Mouse (Mus musculus): ENCODE measurements around the gene Ntrk2. TPM values are rescaled to one million over a fixed set of nuclear protein-coding genes. Genes with fewer than 3 reads are reported as not detected.

Gene Ntrk2
- total and polyA plus RNA-seq, 2 experiments = 0.55 to 1.5 TPM

DNA sequence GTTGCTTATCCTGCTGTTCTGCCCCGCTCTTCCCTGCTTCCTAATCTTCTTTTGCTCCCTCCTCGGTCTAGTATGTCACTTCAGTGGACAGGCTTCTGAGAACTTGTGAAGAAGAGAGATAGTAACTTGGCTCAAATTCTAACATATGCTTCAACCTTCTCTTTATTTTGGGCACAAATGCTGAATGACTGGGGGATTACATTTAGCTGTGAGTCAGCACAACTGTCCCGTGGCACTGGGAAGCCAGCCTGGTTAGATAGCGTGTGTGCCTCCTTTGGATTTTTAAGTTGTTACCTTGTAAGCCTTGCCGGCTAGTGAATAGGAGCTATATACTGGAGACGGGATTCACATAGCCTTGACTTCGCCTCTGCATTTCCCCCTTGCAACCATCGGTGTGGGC, 79.7 kb downstream of the Ntrk2 start:
- 83% methylated on average over 8 of the region's 8 CpGs for WGBS
- H3K9ac ChIP-seq (ENCODE audit: low read depth, low read length) = no peak overlapping the region
- H3K4me3 ChIP-seq (ENCODE audit: insufficient read depth, low read depth, low read length) = no peak overlapping the region
- DNase-seq (ENCODE audit: extremely low read depth, low read depth, low spot score) = no peak
- no peaks in the 10 kb centered on the region for H3K27me3 ChIP-seq (ENCODE audit: control insufficient read depth, insufficient read depth, low read length)
- no peak for TF ChIP-seq POLR2A (IDR thresholded peaks at IDR 0.05; ENCODE audit: extremely low read depth, insufficient read depth, low read length)
- TF ChIP-seq CTCF (IDR thresholded peaks at IDR 0.05; ENCODE audit: low read depth, low read length) = no peak
- H3K36me3 ChIP-seq (ENCODE audit: control insufficient read depth, insufficient read depth, low read length) = no peaks in the 10 kb centered on the region
- H3K4me1 ChIP-seq (ENCODE audit: control insufficient read depth, insufficient read depth, low read length) = no peaks in the 10 kb centered on the region
- H3K27ac ChIP-seq (replicated peaks; ENCODE audit: insufficient read depth, low read depth, low read length) = no peak overlapping the region
- H3K79me2 ChIP-seq (ENCODE audit: control insufficient read depth, insufficient read depth, low read length) = no peaks in the 10 kb centered on the region

DNA sequence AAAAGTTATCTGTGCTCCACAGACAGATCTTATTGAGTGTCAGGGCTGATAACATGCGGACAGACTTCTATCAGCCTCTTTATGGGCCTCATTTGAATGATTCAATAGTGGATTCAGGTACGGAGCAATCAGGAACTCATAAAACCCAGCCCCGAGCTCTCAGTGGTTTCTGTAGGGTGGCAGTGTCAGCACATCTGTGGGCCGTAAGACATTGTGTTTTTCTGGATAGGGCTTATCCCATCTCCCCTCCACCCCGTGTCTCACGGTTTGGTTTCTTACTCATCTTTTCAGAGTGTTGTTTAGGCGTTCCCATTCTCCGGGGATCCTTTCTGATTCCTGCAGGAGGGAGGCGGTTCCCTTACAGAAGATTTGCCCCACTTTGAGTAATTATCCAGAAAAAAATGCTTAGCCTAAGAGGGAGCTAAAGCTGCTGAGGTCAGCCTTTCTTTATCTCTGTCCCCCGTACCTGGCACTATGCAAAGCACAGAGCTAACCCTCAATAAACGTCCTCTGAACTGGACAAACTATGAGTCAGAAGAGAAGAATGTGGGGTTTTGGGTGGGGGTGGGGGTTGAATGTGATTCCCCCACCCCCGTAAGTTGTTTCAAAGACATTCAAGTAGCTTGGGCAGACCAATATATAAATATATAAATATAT, 90.0 kb downstream of the Ntrk2 start:
- Histone ChIP-seq H3K27me3 (ENCODE audit: control insufficient read depth, insufficient read depth, low read length) (no peaks in the 10 kb centered on the region), H3K4me1 (ENCODE audit: control insufficient read depth, insufficient read depth, low read length) (no peaks in the 10 kb centered on the region), H3K27ac (replicated peaks; ENCODE audit: insufficient read depth, low read depth, low read length) (no peak overlapping the region), H3K79me2 (ENCODE audit: control insufficient read depth, insufficient read depth, low read length) (no peaks in the 10 kb centered on the region), H3K9ac (ENCODE audit: low read depth, low read length) (no peak overlapping the region), H3K36me3 (ENCODE audit: control insufficient read depth, insufficient read depth, low read length) (no peaks in the 10 kb centered on the region), H3K4me3 (ENCODE audit: insufficient read depth, low read depth, low read length) (no peak overlapping the region)
- 81% methylated on average over 12 of the region's 12 CpGs for WGBS
- no peak for TF ChIP-seq CTCF (IDR thresholded peaks at IDR 0.05; ENCODE audit: low read depth, low read length)
- TF ChIP-seq POLR2A (IDR thresholded peaks at IDR 0.05; ENCODE audit: extremely low read depth, insufficient read depth, low read length) = no peak
- DNase-seq (ENCODE audit: extremely low read depth, low read depth, low spot score) = no peak

DNA sequence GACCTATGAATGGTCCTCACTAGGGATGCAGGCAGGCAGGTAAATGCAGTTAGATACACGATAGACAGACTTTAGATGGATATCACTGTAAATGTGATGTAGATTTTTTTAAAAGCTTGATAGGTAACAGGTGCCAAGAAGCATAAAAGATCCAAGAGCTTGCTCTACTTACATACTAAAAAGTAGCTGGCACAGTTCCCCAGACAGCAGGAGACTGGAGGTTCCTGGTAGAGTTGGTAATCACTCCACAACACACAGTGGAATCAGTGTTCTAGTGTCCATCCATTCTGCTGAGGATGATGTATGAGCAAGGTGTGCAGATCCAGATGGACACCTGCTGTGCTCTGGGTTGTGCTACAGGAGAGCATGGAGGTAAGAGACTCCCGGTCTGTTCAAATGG, 93.0 kb downstream of the Ntrk2 start:
- WGBS = 87% methylated on average over 2 of the region's 2 CpGs
- H3K4me1 ChIP-seq (ENCODE audit: control insufficient read depth, insufficient read depth, low read length) = no peaks in the 10 kb centered on the region
- TF ChIP-seq CTCF (IDR thresholded peaks at IDR 0.05; ENCODE audit: low read depth, low read length) (no peak), POLR2A (IDR thresholded peaks at IDR 0.05; ENCODE audit: extremely low read depth, insufficient read depth, low read length) (no peak)
- no peak overlapping the region for H3K27ac ChIP-seq (replicated peaks; ENCODE audit: insufficient read depth, low read depth, low read length)
- no peak overlapping the region for H3K4me3 ChIP-seq (ENCODE audit: insufficient read depth, low read depth, low read length)
- no peak for DNase-seq (ENCODE audit: extremely low read depth, low read depth, low spot score)
- H3K27me3 ChIP-seq (ENCODE audit: control insufficient read depth, insufficient read depth, low read length) = no peaks in the 10 kb centered on the region
- no peaks in the 10 kb centered on the region for H3K79me2 ChIP-seq (ENCODE audit: control insufficient read depth, insufficient read depth, low read length)
- H3K36me3 ChIP-seq (ENCODE audit: control insufficient read depth, insufficient read depth, low read length) = no peaks in the 10 kb centered on the region
- no peak overlapping the region for H3K9ac ChIP-seq (ENCODE audit: low read depth, low read length)

DNA sequence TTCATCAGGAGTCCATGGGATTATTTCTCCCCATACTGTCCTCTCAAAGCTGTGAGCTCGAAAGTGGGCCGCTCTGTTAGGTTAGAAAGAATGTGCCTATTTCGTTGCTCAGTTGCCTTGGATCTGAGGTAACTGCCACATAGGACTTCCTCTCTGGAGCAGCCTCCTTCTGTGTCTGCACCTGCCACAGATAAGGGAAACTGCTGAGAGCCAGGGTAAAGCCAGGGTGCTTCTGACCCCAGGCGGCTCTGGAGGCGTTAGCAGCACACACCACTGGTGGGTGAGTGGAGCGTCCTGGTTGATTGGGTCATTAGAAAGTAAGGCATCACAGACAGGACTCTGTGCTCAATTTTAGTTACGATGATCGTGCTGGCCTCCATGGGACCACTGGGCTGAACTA, 95.9 kb downstream of the Ntrk2 start:
- no peak overlapping the region for H3K27ac ChIP-seq (replicated peaks; ENCODE audit: insufficient read depth, low read depth, low read length)
- no peak for DNase-seq (ENCODE audit: extremely low read depth, low read depth, low spot score)
- TF ChIP-seq CTCF (IDR thresholded peaks at IDR 0.05; ENCODE audit: low read depth, low read length) = no peak
- TF ChIP-seq POLR2A (IDR thresholded peaks at IDR 0.05; ENCODE audit: extremely low read depth, insufficient read depth, low read length) = no peak
- H3K9ac ChIP-seq (ENCODE audit: low read depth, low read length) = no peak overlapping the region
- no peaks in the 10 kb centered on the region for H3K4me1 ChIP-seq (ENCODE audit: control insufficient read depth, insufficient read depth, low read length)
- no peak overlapping the region for H3K4me3 ChIP-seq (ENCODE audit: insufficient read depth, low read depth, low read length)
- no peaks in the 10 kb centered on the region for H3K36me3 ChIP-seq (ENCODE audit: control insufficient read depth, insufficient read depth, low read length)
- no peaks in the 10 kb centered on the region for H3K27me3 ChIP-seq (ENCODE audit: control insufficient read depth, insufficient read depth, low read length)
- WGBS = 84% methylated on average over 8 of the region's 8 CpGs
- H3K79me2 ChIP-seq (ENCODE audit: control insufficient read depth, insufficient read depth, low read length) = no peaks in the 10 kb centered on the region

DNA sequence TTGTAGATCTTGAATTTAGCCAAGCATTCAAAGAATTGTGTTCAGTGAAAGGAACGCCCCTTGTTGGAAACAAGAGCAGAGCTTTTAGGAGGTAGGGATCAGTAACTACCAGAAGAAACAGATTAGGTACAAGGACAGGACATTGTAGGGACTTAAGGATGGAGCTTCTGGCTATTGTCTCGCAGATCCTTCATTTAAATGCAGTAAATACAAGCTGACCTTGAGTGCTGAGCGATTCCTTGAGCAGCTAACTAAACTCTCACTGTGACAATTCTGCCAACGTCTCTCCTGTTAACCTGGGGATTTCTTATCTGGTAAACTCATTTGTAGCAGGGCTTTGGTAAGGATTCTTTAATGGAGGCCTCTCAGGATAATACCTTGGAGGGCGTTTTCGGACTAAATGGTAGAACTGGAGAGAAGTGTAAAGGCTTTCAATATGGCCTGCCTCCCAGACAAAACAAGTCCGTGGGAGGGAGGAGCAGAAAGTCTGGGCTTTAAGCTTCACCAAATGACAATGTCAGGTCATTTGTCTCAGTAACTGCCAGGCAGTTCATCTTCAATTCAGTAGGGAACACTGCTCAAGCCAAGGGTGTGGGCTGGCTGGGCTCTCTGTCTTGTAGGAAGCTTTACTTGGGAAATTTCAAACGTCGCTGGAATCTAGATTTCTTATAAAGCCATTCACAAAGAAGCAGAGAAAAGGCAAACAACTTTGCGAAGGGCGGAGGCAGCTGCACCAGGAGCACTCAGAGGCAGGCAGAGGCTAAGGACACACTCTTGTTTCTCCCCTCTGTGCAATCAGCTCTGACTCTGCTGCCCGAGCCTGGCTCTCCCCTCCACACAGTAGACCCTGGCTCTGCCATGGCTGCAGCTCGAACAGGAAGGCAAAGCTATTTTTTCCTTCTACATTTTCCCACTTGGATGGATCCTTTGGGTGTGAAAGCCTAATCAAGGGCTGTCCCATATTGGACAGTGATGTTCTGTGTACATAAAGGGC, 98.7 kb downstream of the Ntrk2 start:
- no peaks in the 10 kb centered on the region for H3K4me1 ChIP-seq (ENCODE audit: control insufficient read depth, insufficient read depth, low read length)
- 77% methylated on average over 13 of the region's 13 CpGs for WGBS
- H3K79me2 ChIP-seq (ENCODE audit: control insufficient read depth, insufficient read depth, low read length) = no peaks in the 10 kb centered on the region
- no peak overlapping the region for H3K4me3 ChIP-seq (ENCODE audit: insufficient read depth, low read depth, low read length)
- no peak for TF ChIP-seq CTCF (IDR thresholded peaks at IDR 0.05; ENCODE audit: low read depth, low read length)
- no peak for TF ChIP-seq POLR2A (IDR thresholded peaks at IDR 0.05; ENCODE audit: extremely low read depth, insufficient read depth, low read length)
- H3K9ac ChIP-seq (ENCODE audit: low read depth, low read length) = no peak overlapping the region
- H3K36me3 ChIP-seq (ENCODE audit: control insufficient read depth, insufficient read depth, low read length) = no peaks in the 10 kb centered on the region
- no peaks in the 10 kb centered on the region for H3K27me3 ChIP-seq (ENCODE audit: control insufficient read depth, insufficient read depth, low read length)
- H3K27ac ChIP-seq (replicated peaks; ENCODE audit: insufficient read depth, low read depth, low read length) = no peak overlapping the region
- DNase-seq (ENCODE audit: extremely low read depth, low read depth, low spot score) = no peak
